Mouse (Mus musculus): ENCODE measurements around the gene Cnih2. TPM values are rescaled to one million over a fixed set of nuclear protein-coding genes. Genes with fewer than 3 reads are reported as not detected.
"Not testable (repeated sequence)": the region's sequence is repeated elsewhere in the genome, so short reads cannot be mapped to it uniquely, and the experiment has no call there.

The Cnih2 gene
- polyA plus RNA-seq, 1 experiment from 2014 or later = 5.8 TPM

- Histone ChIP-seq H3K4me1 (peaks cover 59% of the 10 kb centered on the region), H3K9me3 (no peaks in the 10 kb centered on the region), H3K27me3 (replicated peaks) (peaks cover 15% of the 10 kb centered on the region; the same call in 1 of the 2 replicates), H3K4me3 (no peak overlapping the region), H3K36me3 (peaks cover 42% of the 10 kb centered on the region), H3K4me2 (no peak overlapping the region), H3K27ac (replicated peaks) (no peak overlapping the region), H3K9ac (peak overlapping the region; percentile 17; the same call in 1 of the 2 replicates)
- 70% methylated on average over 12 of the region's 12 CpGs for WGBS
- ATAC-seq (ENCODE audit: extremely low read depth, insufficient number of reproducible peaks, low FRiP score, low TSS enrichment) = no peak; the same call in 1 of the 2 replicates
Measured at GRCm38 (mm10) chr19:5093481-5094242, 4.7 kb downstream of the Cnih2 start.

DNA sequence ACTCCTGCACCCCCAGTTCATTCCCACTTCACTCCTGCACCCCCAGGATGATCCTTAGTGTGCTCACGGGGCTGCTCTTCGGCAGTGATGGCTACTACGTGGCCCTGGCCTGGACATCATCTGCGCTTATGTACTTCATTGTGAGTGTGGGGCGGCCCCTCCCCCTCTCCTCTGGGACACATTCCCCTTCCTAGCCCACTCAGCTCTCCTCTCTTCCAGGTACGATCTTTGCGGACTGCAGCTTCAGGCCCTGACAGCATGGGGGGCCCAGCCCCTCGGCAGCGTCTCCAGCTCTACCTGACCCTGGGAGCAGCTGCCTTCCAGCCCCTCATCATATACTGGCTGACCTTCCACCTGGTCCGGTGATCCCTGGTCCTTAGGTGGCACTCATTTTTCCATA is 6.2 kb downstream of the Cnih2 start:
- no peak overlapping the region for H3K4me2 ChIP-seq
- H3K9me3 ChIP-seq = no peaks in the 10 kb centered on the region
- H3K4me1 ChIP-seq = peaks cover 50% of the 10 kb centered on the region
- WGBS = 81% methylated on average over 10 of the region's 10 CpGs
- H3K27me3 ChIP-seq (replicated peaks) = peaks cover 10% of the 10 kb centered on the region; the same call in 1 of the 2 replicates
- no peak overlapping the region for H3K27ac ChIP-seq (replicated peaks)
- ATAC-seq (ENCODE audit: extremely low read depth, insufficient number of reproducible peaks, low FRiP score, low TSS enrichment) = no peak
- no peak overlapping the region for H3K4me3 ChIP-seq
- no peak overlapping the region for H3K9ac ChIP-seq
- H3K36me3 ChIP-seq = peaks cover 42% of the 10 kb centered on the region

GRCm38 (mm10) chr19:5089324-5089723 is 9.0 kb downstream of the Cnih2 start:
- Histone ChIP-seq H3K36me3 (peaks cover 42% of the 10 kb centered on the region), H3K9ac (peak overlapping the region; percentile 93), H3K4me3 (peak overlapping the region; percentile 89)

GRCm38 (mm10) chr19:5087884-5088728 is 10.2 kb downstream of the Cnih2 start, which contains the start of gene Yif1a:
Gene Yif1a, plus strand, starts transcription at chr19:5088538.
- Histone ChIP-seq H3K4me2 (peak within 1 kb of the TSS; percentile 82), H3K4me1 (peaks cover 27% of the 10 kb centered on the region), H3K9ac (peak within 1 kb of the TSS; percentile 93), H3K27ac (replicated peaks) (peak within 1 kb of the TSS; percentile 79), H3K27me3 (replicated peaks) (peaks cover 38% of the 10 kb centered on the region), H3K9me3 (no peaks in the 10 kb centered on the region), H3K4me3 (peak within 1 kb of the TSS; percentile 89), H3K36me3 (peaks cover 37% of the 10 kb centered on the region)
- ATAC-seq (ENCODE audit: extremely low read depth, insufficient number of reproducible peaks, low FRiP score, low TSS enrichment) = peak; percentile 79
- WGBS = under 1% methylated on average over 58 of the region's 58 CpGs

More at GRCm38 (mm10) chr19:5089324-5089723, 9.0 kb downstream of the Cnih2 start:
- Histone ChIP-seq H3K4me1 (peaks cover 36% of the 10 kb centered on the region), H3K27me3 (replicated peaks) (peaks cover 26% of the 10 kb centered on the region), H3K27ac (replicated peaks) (no peak overlapping the region), H3K4me2 (peak overlapping the region; percentile 82), H3K9me3 (no peaks in the 10 kb centered on the region)
- 81% methylated on average over 4 of the region's 4 CpGs for WGBS
- ATAC-seq (ENCODE audit: extremely low read depth, insufficient number of reproducible peaks, low FRiP score, low TSS enrichment) = no peak

DNA sequence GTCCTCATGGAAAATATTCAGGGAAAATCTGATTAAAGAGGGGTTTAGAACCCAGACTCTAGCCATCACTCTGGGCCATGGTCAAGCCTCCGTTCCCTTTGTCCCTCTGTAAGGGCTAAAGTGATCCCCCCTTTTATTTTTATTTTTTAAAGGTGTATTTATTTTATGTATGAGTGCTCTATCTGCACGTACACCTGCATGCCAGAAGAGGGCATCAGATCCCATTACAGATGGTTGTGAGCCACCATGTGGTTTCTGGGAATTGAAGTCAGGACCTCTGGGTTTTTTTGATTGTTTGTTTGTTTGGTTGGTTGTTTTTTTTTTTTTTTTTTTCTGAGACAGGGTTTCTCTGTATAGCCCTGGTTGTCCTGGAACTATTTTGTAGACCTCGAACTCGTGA is 11.8 kb downstream of the Cnih2 start:
- 51% methylated on average over 4 of the region's 4 CpGs for WGBS
- not testable (repeated sequence) for H3K27ac ChIP-seq (replicated peaks); H3K4me3 ChIP-seq; H3K9me3 ChIP-seq; H3K4me2 ChIP-seq; H3K9ac ChIP-seq; ATAC-seq (ENCODE audit: extremely low read depth, insufficient number of reproducible peaks, low FRiP score, low TSS enrichment)
- Histone ChIP-seq H3K4me1 (peaks cover 27% of the 10 kb centered on the region), H3K27me3 (replicated peaks) (peaks cover 53% of the 10 kb centered on the region), H3K36me3 (peaks cover 21% of the 10 kb centered on the region)

- no peak within 1 kb of the TSS; the same call in 1 of the 2 replicates for H3K27ac ChIP-seq (replicated peaks)
- peaks cover 27% of the 10 kb centered on the region for H3K4me1 ChIP-seq
- peaks cover 9% of the 10 kb centered on the region for H3K36me3 ChIP-seq
- H3K4me2 ChIP-seq = peak within 1 kb of the TSS; percentile 89
- ATAC-seq (ENCODE audit: extremely low read depth, insufficient number of reproducible peaks, low FRiP score, low TSS enrichment) = no peak
- under 1% methylated on average over 50 of the region's 69 CpGs for WGBS
- peak within 1 kb of the TSS; percentile 62 for H3K4me3 ChIP-seq
- H3K27me3 ChIP-seq (replicated peaks) = peaks cover 66% of the 10 kb centered on the region
- peak within 1 kb of the TSS; percentile 78 for H3K9ac ChIP-seq
- H3K9me3 ChIP-seq = no peaks in the 10 kb centered on the region
Measured at GRCm38 (mm10) chr19:5085145-5085863, 13.0 kb downstream of the Cnih2 start, which contains the start of gene Tmem151a. Gene Tmem151a, minus strand, starts transcription at chr19:5085531.

DNA sequence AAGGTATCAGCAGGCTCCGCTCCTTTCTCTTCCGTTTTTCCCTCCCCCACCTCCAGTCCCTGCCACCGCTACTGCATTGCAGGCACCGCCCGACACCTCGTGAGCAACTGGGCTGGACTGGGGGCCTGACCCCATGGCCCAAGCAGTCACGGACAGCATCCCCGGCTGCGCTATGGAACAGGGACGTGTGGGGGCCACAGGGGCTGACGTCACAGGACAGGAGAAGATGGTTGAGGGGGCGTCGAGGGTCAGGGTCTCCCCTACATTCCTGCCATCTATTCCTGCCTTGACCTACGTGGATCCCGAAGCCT is 13.5 kb downstream of the Cnih2 start:
- Histone ChIP-seq H3K9ac (peak overlapping the region; percentile 78), H3K36me3 (peaks cover 4% of the 10 kb centered on the region), H3K4me2 (peak overlapping the region; percentile 89), H3K27me3 (replicated peaks) (peaks cover 71% of the 10 kb centered on the region), H3K4me3 (peak overlapping the region; percentile 62), H3K4me1 (peaks cover 27% of the 10 kb centered on the region), H3K9me3 (no peaks in the 10 kb centered on the region), H3K27ac (replicated peaks) (no peak overlapping the region; the same call in 1 of the 2 replicates)
- 2% methylated on average over 15 of the region's 15 CpGs for WGBS
- no peak for ATAC-seq (ENCODE audit: extremely low read depth, insufficient number of reproducible peaks, low FRiP score, low TSS enrichment)

DNA sequence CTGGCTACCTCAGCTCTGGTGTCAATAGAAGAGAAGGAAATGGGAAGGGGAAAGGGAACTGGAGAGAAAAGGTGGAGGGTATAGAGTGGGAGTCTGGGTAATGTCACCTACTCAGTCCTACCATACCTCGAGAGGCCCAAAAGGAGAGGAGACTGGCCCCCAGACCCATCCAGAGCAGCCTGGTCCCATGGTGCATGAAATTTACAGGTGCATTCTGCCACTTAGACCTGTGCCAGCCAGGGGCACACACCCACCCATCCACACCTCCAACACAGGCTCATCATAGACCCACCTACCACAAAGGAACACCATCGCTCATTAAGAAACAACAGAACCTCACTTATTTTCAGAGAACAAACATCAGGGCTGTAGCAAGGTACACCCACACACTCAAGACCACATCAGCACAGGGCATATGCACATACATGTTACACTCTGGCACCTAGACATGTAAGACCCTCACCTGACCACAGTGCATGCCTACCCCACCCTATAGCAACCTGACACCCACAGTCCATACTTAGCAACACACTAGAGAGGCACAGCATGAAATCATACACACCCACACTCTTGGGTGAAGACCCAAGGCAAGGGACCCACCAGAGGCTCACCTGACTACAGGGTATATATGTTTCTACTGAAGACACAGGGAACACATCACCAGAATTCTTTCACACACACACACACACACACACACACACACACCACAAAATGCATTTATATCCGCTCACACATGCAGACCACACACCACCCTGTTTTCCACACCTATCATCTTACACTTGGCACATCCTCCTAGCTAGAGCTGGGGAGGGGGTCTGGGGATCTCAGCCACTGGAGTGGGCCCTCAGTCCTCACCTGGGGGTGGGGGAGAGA is 14.1 kb downstream of the Cnih2 start:
- Histone ChIP-seq H3K27ac (replicated peaks) (no peak overlapping the region), H3K36me3 (no peaks in the 10 kb centered on the region; the same call in 1 of the 2 replicates), H3K4me2 (peak overlapping the region; percentile 89; the same call in 1 of the 2 replicates), H3K9me3 (no peaks in the 10 kb centered on the region), H3K27me3 (replicated peaks) (peaks cover 75% of the 10 kb centered on the region), H3K4me1 (peaks cover 23% of the 10 kb centered on the region), H3K4me3 (peak overlapping the region; percentile 62), H3K9ac (no peak overlapping the region)
- 53% methylated on average over 3 of the region's 3 CpGs for WGBS
- ATAC-seq (ENCODE audit: extremely low read depth, insufficient number of reproducible peaks, low FRiP score, low TSS enrichment) = no peak

DNA sequence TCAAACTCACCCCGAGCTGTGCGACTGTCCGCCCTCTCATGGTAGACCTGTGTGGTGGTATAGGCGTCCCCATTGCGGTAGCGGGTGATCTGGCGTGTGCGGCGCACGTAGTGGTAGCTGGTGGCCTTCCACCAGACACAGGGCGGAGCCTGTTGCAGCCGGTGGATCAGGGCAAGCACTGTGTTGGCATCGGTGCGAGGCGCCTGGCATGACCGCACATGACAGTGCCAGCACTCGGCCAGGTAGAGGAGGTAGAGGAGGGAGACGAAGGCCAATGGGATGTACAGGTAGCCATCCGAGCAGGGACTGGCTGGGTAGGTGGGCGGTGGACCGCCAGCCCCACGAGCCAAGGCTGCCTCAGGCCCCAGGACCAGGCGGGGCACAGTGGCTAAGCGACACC is 15.7 kb downstream of the Cnih2 start:
- no peak overlapping the region for H3K27ac ChIP-seq (replicated peaks)
- H3K36me3 ChIP-seq = no peaks in the 10 kb centered on the region
- H3K9me3 ChIP-seq = no peaks in the 10 kb centered on the region
- H3K9ac ChIP-seq = no peak overlapping the region
- H3K27me3 ChIP-seq (replicated peaks) = peaks cover 78% of the 10 kb centered on the region
- H3K4me1 ChIP-seq = peaks cover 17% of the 10 kb centered on the region
- no peak for ATAC-seq (ENCODE audit: extremely low read depth, insufficient number of reproducible peaks, low FRiP score, low TSS enrichment)
- H3K4me2 ChIP-seq = no peak overlapping the region
- no peak overlapping the region for H3K4me3 ChIP-seq
- WGBS = 55% methylated on average over 24 of the region's 24 CpGs

GRCm38 (mm10) chr19:5082005-5082404 is 16.3 kb downstream of the Cnih2 start:
- Histone ChIP-seq H3K4me3 (no peak overlapping the region), H3K27ac (replicated peaks) (no peak overlapping the region), H3K4me1 (peaks cover 12% of the 10 kb centered on the region; the same call in 1 of the 2 replicates), H3K36me3 (no peaks in the 10 kb centered on the region), H3K4me2 (no peak overlapping the region), H3K27me3 (replicated peaks) (peaks cover 78% of the 10 kb centered on the region), H3K9me3 (no peaks in the 10 kb centered on the region), H3K9ac (no peak overlapping the region)
- WGBS = 54% methylated on average over 18 of the region's 18 CpGs
- no peak for ATAC-seq (ENCODE audit: extremely low read depth, insufficient number of reproducible peaks, low FRiP score, low TSS enrichment)
